Mouse (Mus musculus) olfactory bulb, adult 2 months (tissue): ENCODE results near the gene Rflnb.

Experiments
- CTCF ChIP-seq: fragments of 200-500 bp; IDR thresholded peaks from 2 replicates; pipeline ENCODE4 v1.5.1; 2012; ENCODE audit warnings: low read depth, mild to moderate bottlenecking, low read length, moderate library complexity; ENCODE audit not compliant: insufficient read depth
- POLR2A ChIP-seq: fragments of 200-500 bp; IDR thresholded peaks from 2 replicates; pipeline ENCODE4 v1.6.1; 2012; ENCODE audit warnings: mild to moderate bottlenecking, low read depth, low read length, moderate library complexity; ENCODE audit not compliant: insufficient read depth

GRCm38 (mm10) chr11:76010838-76011624 is 16.6 kb downstream of the Rflnb start:
- no peak for TF ChIP-seq CTCF
- no peak for TF ChIP-seq POLR2A
